Mouse (Mus musculus): ENCODE results near the gene Prr7.

DNA sequence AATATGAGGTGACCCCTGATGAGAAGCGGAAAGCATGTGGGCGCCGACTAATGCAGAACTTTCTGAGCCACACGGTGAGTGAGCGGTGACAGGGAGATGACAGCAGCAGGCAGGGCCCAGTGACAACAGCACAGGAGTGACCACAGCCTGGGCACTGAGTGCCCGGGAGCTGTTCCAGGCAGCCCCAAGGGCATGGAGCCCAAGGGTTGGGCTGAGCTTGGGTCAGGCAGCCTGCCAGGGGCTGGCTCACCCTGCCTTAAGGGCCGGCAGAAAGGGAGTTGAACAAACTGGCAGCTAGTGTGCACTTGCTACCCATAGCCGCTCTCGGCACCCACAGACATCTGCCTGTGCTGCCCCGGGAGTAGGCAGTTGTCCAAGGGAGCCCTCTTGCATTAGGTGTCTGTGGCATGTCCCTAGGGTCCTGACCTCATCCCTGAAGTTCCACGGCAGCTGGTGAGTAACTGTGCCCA, 13.5 kb upstream of the Prr7 start:
- no peak for TF ChIP-seq EP300 (optimal IDR thresholded peaks at IDR 0.05)
- no peak for TF ChIP-seq CTCF (IDR thresholded peaks at IDR 0.05; ENCODE audit: low read depth)

Data from stomach, postnatal 0 days (tissue).